Mouse (Mus musculus): ENCODE data around the gene Olfr1153. TPM values are rescaled to one million over a fixed set of nuclear protein-coding genes. Genes with fewer than 3 reads are reported as not detected.

Olfr1153 gene
- polyA plus RNA-seq (2016; fragmentation: Nextera tagmentation; extraction: Ambion mirVana): not detected in 2 replicates

GRCm38 (mm10) chr2:87894662-87895061 lies at the start of gene Olfr1153:
Gene Olfr1153, plus strand, starts transcription at chr2:87894962.
- no peak within 1 kb of the TSS for H3K27ac ChIP-seq
- no peaks in the 10 kb centered on the region for H3K4me1 ChIP-seq
- H3K9me3 ChIP-seq: no peaks in the 10 kb centered on the region
- H3K4me3 ChIP-seq: no peak within 1 kb of the TSS
- 72% methylated on average over 1 of the region's 1 CpGs for WGBS
- DNase-seq (ENCODE audit: low spot score): no peak
- H3K36me3 ChIP-seq: no peaks in the 10 kb centered on the region
- H3K27me3 ChIP-seq (ENCODE audit: insufficient read depth, poor library complexity, severe bottlenecking): no peaks in the 10 kb centered on the region

GRCm38 (mm10) chr2:87855562-87855961 lies 39.2 kb upstream of the Olfr1153 start, which contains the start of gene Olfr1151:
Gene Olfr1151, plus strand, starts transcription at chr2:87855862.
- Histone ChIP-seq H3K4me1 (no peaks in the 10 kb centered on the region), H3K9me3 (no peaks in the 10 kb centered on the region), H3K4me3 (no peak within 1 kb of the TSS), H3K27me3 (ENCODE audit: insufficient read depth, poor library complexity, severe bottlenecking) (no peaks in the 10 kb centered on the region), H3K36me3 (no peaks in the 10 kb centered on the region), H3K27ac (no peak within 1 kb of the TSS)
- WGBS: 78% methylated on average over 1 of the region's 1 CpGs
- DNase-seq (ENCODE audit: low spot score): no peak

DNA sequence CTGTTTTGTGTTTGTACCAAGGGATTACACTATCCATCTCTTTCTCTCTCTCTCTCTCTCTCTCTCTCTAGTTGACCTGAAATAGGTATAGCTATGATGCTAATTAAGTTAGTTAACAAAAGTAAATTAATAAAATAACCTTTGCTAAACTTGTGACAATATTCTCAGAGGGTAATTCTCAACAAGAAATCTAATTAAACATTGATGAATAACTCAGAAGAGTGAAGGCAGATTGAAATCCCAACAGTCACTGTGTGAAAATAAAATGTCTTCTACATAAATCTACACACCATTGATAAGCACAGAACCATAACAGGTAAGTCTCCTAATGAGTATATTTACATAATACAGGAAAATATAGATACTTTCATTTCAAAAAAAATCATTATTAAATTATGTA lies 28.6 kb upstream of the Olfr1153 start, which contains the start of gene Olfr1152:
Gene Olfr1152, plus strand, starts transcription at position 301 of the 400 bp plus-strand sequence.
- DNase-seq (ENCODE audit: low spot score): no peak
- H3K4me1 ChIP-seq: no peaks in the 10 kb centered on the region
- H3K27me3 ChIP-seq (ENCODE audit: insufficient read depth, poor library complexity, severe bottlenecking): no peaks in the 10 kb centered on the region
- H3K36me3 ChIP-seq: no peaks in the 10 kb centered on the region
- no peaks in the 10 kb centered on the region for H3K9me3 ChIP-seq
- H3K4me3 ChIP-seq: no peak within 1 kb of the TSS
- H3K27ac ChIP-seq: no peak within 1 kb of the TSS

DNA sequence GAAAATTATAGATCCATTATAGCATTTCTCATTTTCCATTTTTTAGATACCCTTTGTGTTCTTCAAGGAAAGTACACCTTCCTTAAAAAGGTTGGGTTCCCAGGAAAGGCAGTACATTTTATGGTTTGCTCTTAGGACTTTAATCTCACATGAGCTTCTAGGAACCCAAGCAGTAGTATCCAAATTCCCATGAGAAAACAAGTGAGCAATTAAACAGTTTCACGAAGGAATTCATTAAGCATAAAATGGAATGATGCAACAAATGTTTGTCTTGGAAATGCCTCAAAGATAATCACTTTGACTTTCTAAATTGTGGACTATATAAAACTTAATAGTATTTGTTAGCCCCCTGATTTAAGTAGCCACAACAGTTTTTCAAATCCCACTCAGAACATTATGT lies 10.3 kb downstream of the Olfr1153 start, which contains the start of gene Olfr1154:
Gene Olfr1154, minus strand, starts transcription at position 101 of the 400 bp plus-strand sequence.
- Histone ChIP-seq H3K4me1 (no peaks in the 10 kb centered on the region), H3K4me3 (no peak within 1 kb of the TSS), H3K36me3 (no peaks in the 10 kb centered on the region), H3K27me3 (ENCODE audit: insufficient read depth, poor library complexity, severe bottlenecking) (no peaks in the 10 kb centered on the region), H3K27ac (no peak within 1 kb of the TSS), H3K9me3 (no peaks in the 10 kb centered on the region)
- 90% methylated on average over 1 of the region's 1 CpGs for WGBS
- DNase-seq (ENCODE audit: low spot score): no peak

- DNase-seq (ENCODE audit: low spot score): no peak
- 89% methylated on average over 1 of the region's 1 CpGs for WGBS
- Histone ChIP-seq H3K4me3 (no peak within 1 kb of the TSS), H3K4me1 (no peaks in the 10 kb centered on the region), H3K36me3 (no peaks in the 10 kb centered on the region), H3K27ac (no peak within 1 kb of the TSS), H3K27me3 (ENCODE audit: insufficient read depth, poor library complexity, severe bottlenecking) (no peaks in the 10 kb centered on the region), H3K9me3 (no peaks in the 10 kb centered on the region)
Measured at GRCm38 (mm10) chr2:87945037-87945436, 50.3 kb downstream of the Olfr1153 start, which contains the start of gene Olfr1155. Gene Olfr1155, minus strand, starts transcription at chr2:87945137.

Other genes starting within 250 kb of the Olfr1153 start
- gene Olfr1133, start 247.6 kb upstream of the Olfr1153 start, polyA plus RNA-seq (2016; fragmentation: Nextera tagmentation; extraction: Ambion mirVana): not detected in 2 replicates
- not detected in 2 replicates for gene Olfr1134, start 236.5 kb upstream of the Olfr1153 start, polyA plus RNA-seq (2016; fragmentation: Nextera tagmentation; extraction: Ambion mirVana)
- gene Olfr1135, start 221.3 kb upstream of the Olfr1153 start, polyA plus RNA-seq (2016; fragmentation: Nextera tagmentation; extraction: Ambion mirVana): not detected in 2 replicates
- not detected in 2 replicates for gene Olfr1136, start 201.0 kb upstream of the Olfr1153 start, polyA plus RNA-seq (2016; fragmentation: Nextera tagmentation; extraction: Ambion mirVana)
- gene Olfr1137, start 181.8 kb upstream of the Olfr1153 start, polyA plus RNA-seq (2016; fragmentation: Nextera tagmentation; extraction: Ambion mirVana): not detected in 2 replicates
- gene Olfr1138, start 155.0 kb upstream of the Olfr1153 start, polyA plus RNA-seq (2016; fragmentation: Nextera tagmentation; extraction: Ambion mirVana): not detected in 2 replicates
- not detected in 2 replicates for gene Olfr1140, start 151.2 kb upstream of the Olfr1153 start, polyA plus RNA-seq (2016; fragmentation: Nextera tagmentation; extraction: Ambion mirVana)
- not detected in 2 replicates for gene Olfr1141, start 141.0 kb upstream of the Olfr1153 start, polyA plus RNA-seq (2016; fragmentation: Nextera tagmentation; extraction: Ambion mirVana)
- gene Olfr152, start 115.5 kb upstream of the Olfr1153 start, polyA plus RNA-seq (2016; fragmentation: Nextera tagmentation; extraction: Ambion mirVana): not detected in 2 replicates
- gene Olfr1143, start 94.4 kb upstream of the Olfr1153 start, polyA plus RNA-seq (2016; fragmentation: Nextera tagmentation; extraction: Ambion mirVana): not detected in 2 replicates
- not detected in 2 replicates for gene Olfr1145, start 85.1 kb upstream of the Olfr1153 start, polyA plus RNA-seq (2016; fragmentation: Nextera tagmentation; extraction: Ambion mirVana)
- not detected in 2 replicates for gene Olfr1148, start 64.4 kb upstream of the Olfr1153 start, polyA plus RNA-seq (2016; fragmentation: Nextera tagmentation; extraction: Ambion mirVana)
- gene Olfr1150-ps1, start 51.0 kb upstream of the Olfr1153 start, polyA plus RNA-seq (2016; fragmentation: Nextera tagmentation; extraction: Ambion mirVana): not detected in 2 replicates
- gene Olfr1151, start 39.1 kb upstream of the Olfr1153 start, polyA plus RNA-seq (2016; fragmentation: Nextera tagmentation; extraction: Ambion mirVana): not detected in 2 replicates
- gene Olfr1152, start 28.5 kb upstream of the Olfr1153 start, polyA plus RNA-seq (2016; fragmentation: Nextera tagmentation; extraction: Ambion mirVana): not detected in 2 replicates
- not detected in 2 replicates for gene Olfr1154, start 10.2 kb downstream of the Olfr1153 start, polyA plus RNA-seq (2016; fragmentation: Nextera tagmentation; extraction: Ambion mirVana)
- gene Olfr1155, start 50.2 kb downstream of the Olfr1153 start, polyA plus RNA-seq (2016; fragmentation: Nextera tagmentation; extraction: Ambion mirVana): not detected in 2 replicates
- gene Olfr1156, start 58.1 kb downstream of the Olfr1153 start, polyA plus RNA-seq (2016; fragmentation: Nextera tagmentation; extraction: Ambion mirVana): not detected in 2 replicates
- gene Olfr1157, start 73.3 kb downstream of the Olfr1153 start, polyA plus RNA-seq (2016; fragmentation: Nextera tagmentation; extraction: Ambion mirVana): not detected in 2 replicates
- gene Olfr74, start 79.7 kb downstream of the Olfr1153 start, polyA plus RNA-seq (2016; fragmentation: Nextera tagmentation; extraction: Ambion mirVana): not detected in 2 replicates
- gene Olfr1158, start 95.2 kb downstream of the Olfr1153 start, polyA plus RNA-seq (2016; fragmentation: Nextera tagmentation; extraction: Ambion mirVana): not detected in 2 replicates
- gene Olfr1160, start 113.3 kb downstream of the Olfr1153 start, polyA plus RNA-seq (2016; fragmentation: Nextera tagmentation; extraction: Ambion mirVana): not detected in 2 replicates
- not detected in 2 replicates for gene Olfr1161, start 127.8 kb downstream of the Olfr1153 start, polyA plus RNA-seq (2016; fragmentation: Nextera tagmentation; extraction: Ambion mirVana)
- gene Olfr73, start 142.7 kb downstream of the Olfr1153 start, polyA plus RNA-seq (2016; fragmentation: Nextera tagmentation; extraction: Ambion mirVana): not detected in 2 replicates
- gene Olfr1162, start 156.2 kb downstream of the Olfr1153 start, polyA plus RNA-seq (2016; fragmentation: Nextera tagmentation; extraction: Ambion mirVana): not detected in 2 replicates
- not detected in 2 replicates for gene Olfr1163, start 176.9 kb downstream of the Olfr1153 start, polyA plus RNA-seq (2016; fragmentation: Nextera tagmentation; extraction: Ambion mirVana)
- not detected in 2 replicates for gene Olfr1164, start 199.0 kb downstream of the Olfr1153 start, polyA plus RNA-seq (2016; fragmentation: Nextera tagmentation; extraction: Ambion mirVana)
- not detected in 2 replicates for gene Olfr1166, start 233.3 kb downstream of the Olfr1153 start, polyA plus RNA-seq (2016; fragmentation: Nextera tagmentation; extraction: Ambion mirVana)